Mouse (Mus musculus) liver, embryonic 16.5 days (tissue): ENCODE measurements around the gene Fggy. TPM values are rescaled to one million over a fixed set of nuclear protein-coding genes. Genes with fewer than 3 reads are reported as not detected.

Experiments
- ATAC-seq: fragments of 200-750 bp; cut with Nextera tagmentation; 2 replicates; pipeline ENCODE4 v1.8.0; 2017; ENCODE audit warnings: low read depth, mild to moderate bottlenecking, moderate number of reproducible peaks, moderate library complexity
- H3K27ac ChIP-seq: fragments of 300-500 bp; sonication (generic); 2 replicates; pipeline ENCODE4 v1.5.1; 2014; ENCODE audit warnings: mild to moderate bottlenecking, low read length
- H3K27me3 ChIP-seq: fragments of 300-500 bp; sonication (generic); 2 replicates; pipeline ENCODE4 v1.6.1; 2014; ENCODE audit warnings: low read depth, low read length, mixed read lengths; ENCODE audit not compliant: control insufficient read depth, insufficient read depth
- H3K36me3 ChIP-seq: fragments of 300-500 bp; sonication (generic); 2 replicates; pipeline ENCODE4 v1.6.1; 2014; ENCODE audit warnings: mild to moderate bottlenecking; ENCODE audit not compliant: control insufficient read depth, insufficient read depth
- H3K4me1 ChIP-seq: fragments of 300-500 bp; sonication (generic); 2 replicates; pipeline ENCODE4 v1.6.1; 2014; ENCODE audit warnings: low read depth, low read length, mixed read lengths; ENCODE audit not compliant: control insufficient read depth
- H3K4me2 ChIP-seq: fragments of 300-500 bp; sonication (generic); 2 replicates; pipeline ENCODE4 v1.6.1; 2014; ENCODE audit warnings: low read depth, low read length, mixed read lengths
- H3K4me3 ChIP-seq: fragments of 300-500 bp; sonication (generic); 2 replicates; pipeline ENCODE4 v1.5.1; 2014; ENCODE audit warnings: low read depth, mild to moderate bottlenecking, low read length
- H3K9ac ChIP-seq: fragments of 300-500 bp; sonication (generic); 2 replicates; pipeline ENCODE4 v1.6.1; 2014; ENCODE audit warnings: low read depth, low read length
- H3K9me3 ChIP-seq: fragments of 300-500 bp; sonication (generic); replicated peaks from 2 replicates; pipeline ENCODE4 v1.6.1; 2016; ENCODE audit warnings: low read length; ENCODE audit not compliant: control insufficient read depth
- WGBS: fragments of 180-500 bp; shearing (Covaris S2); extraction: QIAGEN DNeasy Blood & Tissue Kit; methylation state at CpG from one replicate; pipeline ENCODE4 v1.1.7; 2014; ENCODE audit not compliant: insufficient replicate concordance; 5-methylcytosine and 5-hydroxymethylcytosine counted together
- polyA plus RNA-seq: library from polyadenylated mRNA; unstranded; fragments of >200 nt; fragmentation: Nextera tagmentation; extraction: Ambion mirVana; gene quantifications from 2 replicates; pipeline ENCODE4 v1.2.1, GENCODE M21; 2015

Fggy gene
- polyA plus RNA-seq, 1 experiment from 2014 or later, result 45.3 TPM

DNA sequence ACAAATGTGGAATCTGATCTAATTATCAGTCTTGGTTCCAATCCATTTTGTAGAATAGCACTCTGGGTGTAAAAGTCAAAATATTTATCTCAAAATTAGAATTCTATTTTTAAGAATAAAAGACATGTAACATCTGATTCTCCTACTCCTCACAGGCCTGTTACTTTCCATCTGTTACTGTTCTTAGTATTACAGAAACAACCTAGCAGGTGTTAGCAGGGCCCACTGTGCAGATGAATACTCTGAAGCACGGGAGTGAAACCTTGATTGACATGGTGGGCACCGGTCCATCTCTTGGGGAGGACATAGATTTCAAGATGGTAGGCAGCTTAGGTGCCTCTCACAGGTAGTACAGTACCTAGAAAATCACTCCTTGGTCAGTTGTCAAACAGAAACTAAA, 298.7 kb downstream of the Fggy start:
- Histone ChIP-seq H3K36me3 (no peaks in the 10 kb centered on the region), H3K9me3 (no peaks in the 10 kb centered on the region), H3K27me3 (no peaks in the 10 kb centered on the region), H3K4me1 (no peaks in the 10 kb centered on the region), H3K9ac (no peak overlapping the region), H3K4me2 (no peak overlapping the region), H3K27ac (no peak overlapping the region), H3K4me3 (no peak overlapping the region)
- ATAC-seq, result no peak
- 68% methylated on average over 2 of the region's 2 CpGs for WGBS

DNA sequence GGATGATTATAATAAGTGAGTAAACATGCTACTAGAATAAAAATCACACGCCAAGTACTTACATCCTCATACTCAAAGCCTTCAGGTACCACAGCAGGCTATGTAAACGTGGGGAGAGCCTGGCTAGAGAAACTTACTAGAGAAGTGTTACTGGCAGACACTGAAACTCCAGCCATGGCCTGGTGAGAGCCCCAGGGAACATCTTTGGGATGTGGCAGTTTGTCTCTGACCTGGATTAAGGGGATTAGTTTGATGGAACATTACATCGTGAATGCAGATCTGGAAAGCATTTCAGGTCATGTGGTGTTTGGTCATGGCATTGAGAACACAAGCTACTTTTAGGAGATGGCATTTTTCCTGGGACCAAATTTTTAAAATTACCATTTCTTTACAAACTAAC, 303.3 kb downstream of the Fggy start:
- Histone ChIP-seq H3K9ac (no peak overlapping the region), H3K4me1 (no peaks in the 10 kb centered on the region), H3K4me2 (no peak overlapping the region), H3K27me3 (no peaks in the 10 kb centered on the region), H3K4me3 (no peak overlapping the region), H3K27ac (no peak overlapping the region), H3K9me3 (no peaks in the 10 kb centered on the region), H3K36me3 (no peaks in the 10 kb centered on the region)
- WGBS, result 38% methylated on average over 3 of the region's 3 CpGs
- no peak for ATAC-seq

DNA sequence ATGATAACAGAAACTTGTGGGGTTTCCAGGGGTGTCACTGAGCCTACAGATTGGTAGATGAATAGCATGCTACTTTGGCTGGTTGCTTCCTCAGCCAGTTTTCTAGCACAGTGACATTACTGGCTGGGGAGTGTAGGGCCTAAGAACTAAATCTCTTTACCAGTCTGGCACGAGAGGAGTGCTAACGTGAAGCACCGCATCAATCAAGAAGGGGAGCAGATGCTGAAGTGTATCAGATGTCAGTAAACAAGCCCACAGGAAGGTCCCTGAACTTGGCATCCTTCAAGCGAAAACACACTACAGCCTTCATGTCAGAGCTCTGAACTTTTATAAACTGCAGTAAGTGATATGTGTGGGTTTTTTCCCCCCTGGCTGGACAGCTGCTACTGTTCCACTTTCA, 303.8 kb downstream of the Fggy start:
- H3K36me3 ChIP-seq, result no peaks in the 10 kb centered on the region
- no peak overlapping the region for H3K9ac ChIP-seq
- no peaks in the 10 kb centered on the region for H3K27me3 ChIP-seq
- 51% methylated on average over 4 of the region's 4 CpGs for WGBS
- ATAC-seq, result no peak
- H3K9me3 ChIP-seq, result no peaks in the 10 kb centered on the region
- H3K4me1 ChIP-seq, result no peaks in the 10 kb centered on the region
- no peak overlapping the region for H3K4me3 ChIP-seq
- no peak overlapping the region for H3K27ac ChIP-seq
- no peak overlapping the region for H3K4me2 ChIP-seq

DNA sequence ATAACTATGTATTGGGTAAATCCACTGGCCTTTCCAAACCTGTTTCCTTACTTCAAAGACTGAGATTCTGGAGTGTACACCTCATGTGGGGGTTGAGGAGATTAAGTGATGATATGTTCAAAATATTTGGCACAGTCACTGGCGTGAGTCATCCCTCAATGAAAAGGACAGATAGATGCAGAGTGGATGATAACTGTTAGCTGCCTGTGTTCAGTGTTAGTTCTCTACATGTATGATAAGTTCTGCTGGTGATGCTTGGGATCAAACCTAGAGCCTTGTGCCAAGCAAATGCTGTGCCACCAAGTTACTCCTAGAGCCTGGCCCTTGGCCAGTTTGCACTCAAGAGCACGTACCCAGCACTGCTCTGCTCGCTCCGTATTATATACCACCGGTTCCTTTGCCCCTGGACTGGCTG, 304.4 kb downstream of the Fggy start:
- 73% methylated on average over 5 of the region's 5 CpGs for WGBS
- ATAC-seq, result no peak
- no peak overlapping the region for H3K9ac ChIP-seq
- H3K4me2 ChIP-seq, result no peak overlapping the region
- no peaks in the 10 kb centered on the region for H3K27me3 ChIP-seq
- H3K4me1 ChIP-seq, result no peaks in the 10 kb centered on the region
- no peaks in the 10 kb centered on the region for H3K9me3 ChIP-seq
- no peaks in the 10 kb centered on the region for H3K36me3 ChIP-seq
- no peak overlapping the region for H3K4me3 ChIP-seq
- no peak overlapping the region for H3K27ac ChIP-seq

DNA sequence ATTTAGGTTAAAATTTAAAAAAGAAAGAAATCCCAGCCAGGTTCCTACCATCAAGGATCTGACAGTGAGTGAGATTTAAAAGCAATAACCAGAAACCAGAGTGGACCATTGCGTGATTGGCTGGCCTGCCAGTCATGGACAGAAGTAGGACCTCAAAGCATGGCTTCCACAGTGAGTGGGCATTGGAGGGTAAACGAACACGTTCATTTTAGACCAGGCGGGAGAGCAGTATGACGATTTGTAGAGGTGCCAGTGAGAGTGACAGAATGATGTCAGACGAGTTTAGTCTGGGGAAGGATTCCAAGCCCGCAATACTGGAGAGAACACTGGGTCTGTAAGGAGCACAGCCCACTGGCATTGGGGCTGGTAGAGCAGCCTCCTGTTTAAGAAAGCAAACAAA, 305.0 kb downstream of the Fggy start:
- no peak overlapping the region for H3K4me2 ChIP-seq
- no peak for ATAC-seq
- no peak overlapping the region for H3K4me3 ChIP-seq
- H3K27ac ChIP-seq, result no peak overlapping the region
- no peak overlapping the region for H3K9ac ChIP-seq
- 58% methylated on average over 7 of the region's 7 CpGs for WGBS
- no peaks in the 10 kb centered on the region for H3K36me3 ChIP-seq
- H3K9me3 ChIP-seq, result no peaks in the 10 kb centered on the region
- H3K27me3 ChIP-seq, result no peaks in the 10 kb centered on the region
- no peaks in the 10 kb centered on the region for H3K4me1 ChIP-seq

DNA sequence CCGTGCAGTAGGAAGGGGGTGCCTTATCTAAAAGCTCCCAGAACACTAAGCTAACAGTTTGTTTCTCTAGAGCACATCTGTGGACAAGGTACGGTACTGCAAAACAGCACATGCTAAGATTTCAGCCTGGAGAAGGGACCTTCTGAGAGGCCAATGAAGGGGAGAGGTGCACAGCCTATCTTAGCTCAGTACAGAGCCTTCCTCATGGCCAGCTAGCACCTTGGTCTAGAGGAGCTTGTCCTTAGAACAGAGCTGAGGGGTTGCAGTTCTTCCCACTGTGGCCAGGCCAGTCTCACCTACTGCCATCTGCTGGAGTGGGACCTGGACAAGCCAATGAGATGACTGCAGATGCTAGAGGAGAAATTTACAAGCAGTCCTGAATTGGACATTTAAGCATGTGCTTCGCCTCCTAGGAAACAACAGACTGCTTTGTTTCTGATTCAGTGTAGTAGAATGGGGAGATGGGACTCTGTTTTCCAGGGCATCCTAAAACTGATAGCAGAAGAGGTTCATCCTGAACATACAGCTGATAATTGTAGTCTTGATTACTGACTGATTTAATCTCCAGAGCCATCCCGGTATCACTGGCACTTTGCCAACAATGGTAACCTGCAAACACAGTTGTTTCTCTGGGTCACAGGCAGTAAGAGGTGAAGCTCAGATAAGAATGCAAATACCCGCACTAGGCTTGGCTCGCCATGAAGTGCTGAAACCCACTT, 305.6 kb downstream of the Fggy start:
- no peaks in the 10 kb centered on the region for H3K36me3 ChIP-seq
- no peak for ATAC-seq
- WGBS, result 35% methylated on average over 6 of the region's 6 CpGs

DNA sequence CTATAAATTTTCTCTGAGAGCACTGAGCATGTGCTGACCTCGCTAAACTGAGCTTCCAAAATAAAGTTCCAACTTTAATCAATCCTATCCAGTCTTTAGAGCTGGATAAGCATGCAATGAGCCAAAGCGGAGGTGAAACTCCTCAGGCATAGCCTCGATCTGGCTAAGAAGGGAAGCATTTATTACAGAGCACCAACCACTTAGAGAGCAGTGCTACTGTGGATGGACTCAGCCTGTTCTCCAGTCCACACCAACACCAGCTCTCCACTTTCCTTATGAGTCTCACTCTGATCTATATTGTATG, 306.1 kb downstream of the Fggy start:
- Histone ChIP-seq H3K4me1 (no peaks in the 10 kb centered on the region), H3K27ac (no peak overlapping the region), H3K4me3 (no peak overlapping the region), H3K36me3 (no peaks in the 10 kb centered on the region), H3K4me2 (no peak overlapping the region), H3K27me3 (no peaks in the 10 kb centered on the region), H3K9ac (no peak overlapping the region), H3K9me3 (no peaks in the 10 kb centered on the region)
- WGBS, result 63% methylated on average over 3 of the region's 3 CpGs
- no peak for ATAC-seq

More for the DNA sequence above, 305.6 kb downstream of the Fggy start:
- Histone ChIP-seq H3K4me1 (no peaks in the 10 kb centered on the region), H3K4me2 (no peak overlapping the region), H3K27ac (no peak overlapping the region), H3K27me3 (no peaks in the 10 kb centered on the region), H3K9ac (no peak overlapping the region), H3K4me3 (no peak overlapping the region), H3K9me3 (no peaks in the 10 kb centered on the region)

DNA sequence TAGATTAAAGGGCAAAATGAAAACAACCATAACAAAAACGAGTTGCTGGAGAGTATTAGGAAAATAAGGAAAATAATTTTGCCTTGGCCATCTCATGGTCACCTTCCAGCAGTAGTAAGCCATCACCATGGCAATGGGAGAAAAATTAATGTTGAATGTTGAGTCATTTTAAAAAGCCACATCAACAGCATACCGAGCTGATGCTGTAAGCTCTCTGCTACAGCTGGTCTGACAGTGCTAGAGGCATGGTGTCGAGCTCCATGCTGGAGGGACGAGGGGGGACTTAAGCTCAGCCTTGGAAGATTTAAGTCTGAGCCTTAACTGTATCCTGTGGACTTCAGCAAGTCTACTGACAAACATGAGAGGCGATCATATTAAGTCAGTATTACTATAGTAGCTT, 307.9 kb downstream of the Fggy start:
- Histone ChIP-seq H3K4me3 (no peak overlapping the region), H3K36me3 (no peaks in the 10 kb centered on the region), H3K9me3 (no peaks in the 10 kb centered on the region), H3K9ac (no peak overlapping the region), H3K27ac (no peak overlapping the region), H3K4me2 (no peak overlapping the region), H3K4me1 (no peaks in the 10 kb centered on the region), H3K27me3 (no peaks in the 10 kb centered on the region)
- WGBS, result 50% methylated on average over 5 of the region's 5 CpGs
- no peak for ATAC-seq

DNA sequence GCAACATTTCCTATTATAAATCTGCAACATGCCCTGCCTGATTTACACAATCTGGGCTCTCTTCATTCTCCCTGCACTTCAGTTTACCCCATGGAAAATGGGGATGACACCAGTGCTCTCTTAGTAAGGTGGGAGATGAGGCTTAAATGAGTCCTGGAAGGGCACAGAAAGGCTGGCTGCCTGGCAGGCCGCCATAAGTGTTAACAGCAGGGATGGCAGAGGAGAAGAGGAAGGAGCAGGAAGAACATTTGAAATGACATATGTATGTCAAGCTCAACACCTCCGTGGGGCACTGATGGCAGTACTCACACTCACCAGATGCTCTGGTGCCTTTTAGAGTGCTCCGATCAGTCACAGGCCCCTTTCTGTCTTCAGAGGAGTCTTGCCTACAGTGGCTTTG, 308.6 kb downstream of the Fggy start:
- Histone ChIP-seq H3K4me1 (no peaks in the 10 kb centered on the region), H3K27ac (no peak overlapping the region), H3K4me3 (no peak overlapping the region), H3K36me3 (no peaks in the 10 kb centered on the region), H3K4me2 (no peak overlapping the region), H3K9me3 (no peaks in the 10 kb centered on the region), H3K27me3 (no peaks in the 10 kb centered on the region), H3K9ac (no peak overlapping the region)
- 55% methylated on average over 3 of the region's 3 CpGs for WGBS
- no peak for ATAC-seq
